Mouse (Mus musculus) cerebellum, postnatal 36 days (tissue): ENCODE data around the gene Dll3.

ENCODE experiments used
- DNase-seq, 2 experiments: peaks; one replicate each; pipeline ENCODE4 v3.0.0; 2021 to 2022; ENCODE audit warnings: mixed read lengths in 2 of 2

Dll3 gene

DNA sequence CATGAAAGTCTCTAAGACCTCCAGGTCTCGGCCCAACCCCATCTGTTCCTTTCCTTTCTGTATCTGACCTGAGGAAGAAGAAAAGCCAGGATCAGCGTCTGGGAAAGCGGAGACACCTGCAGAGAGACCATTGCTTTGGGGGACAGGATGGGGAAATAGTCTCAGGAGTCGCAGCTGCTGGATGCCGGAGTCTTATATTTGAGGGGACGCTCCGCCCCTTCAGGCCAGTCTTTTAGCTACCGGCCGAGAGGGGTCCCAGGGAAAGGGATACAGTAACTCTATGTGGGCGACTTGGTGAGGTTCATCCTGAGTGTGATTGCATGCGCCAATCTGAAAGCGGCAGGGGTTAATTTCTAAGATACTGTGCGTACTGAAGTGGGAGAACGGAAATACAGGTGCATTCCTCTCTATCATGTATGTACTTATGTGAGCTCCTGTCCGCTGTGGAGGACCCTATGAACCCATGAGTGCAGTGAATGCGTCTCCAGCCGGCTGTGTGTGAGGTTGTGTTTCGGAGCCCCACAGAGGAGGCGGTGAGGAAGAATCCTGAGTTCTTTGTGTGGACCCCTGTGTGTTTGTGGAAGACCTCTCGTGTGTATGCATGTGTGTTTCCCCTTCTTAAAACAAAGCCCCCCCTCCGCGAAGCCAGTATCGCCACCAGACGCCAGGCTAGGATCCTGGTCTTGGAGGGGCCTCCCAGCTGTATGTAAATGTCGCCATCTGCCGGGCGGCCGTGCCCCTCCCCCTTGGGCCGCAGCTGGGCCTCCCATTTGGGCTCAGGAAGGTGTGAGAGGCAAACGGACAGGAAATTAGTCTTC is at the start of gene Dll3:
Gene Dll3, minus strand, starts transcription at position 623 of the 818 bp plus-strand sequence.
- DNase-seq, result peak in 1 of 2 experiments; percentile 43

DNA sequence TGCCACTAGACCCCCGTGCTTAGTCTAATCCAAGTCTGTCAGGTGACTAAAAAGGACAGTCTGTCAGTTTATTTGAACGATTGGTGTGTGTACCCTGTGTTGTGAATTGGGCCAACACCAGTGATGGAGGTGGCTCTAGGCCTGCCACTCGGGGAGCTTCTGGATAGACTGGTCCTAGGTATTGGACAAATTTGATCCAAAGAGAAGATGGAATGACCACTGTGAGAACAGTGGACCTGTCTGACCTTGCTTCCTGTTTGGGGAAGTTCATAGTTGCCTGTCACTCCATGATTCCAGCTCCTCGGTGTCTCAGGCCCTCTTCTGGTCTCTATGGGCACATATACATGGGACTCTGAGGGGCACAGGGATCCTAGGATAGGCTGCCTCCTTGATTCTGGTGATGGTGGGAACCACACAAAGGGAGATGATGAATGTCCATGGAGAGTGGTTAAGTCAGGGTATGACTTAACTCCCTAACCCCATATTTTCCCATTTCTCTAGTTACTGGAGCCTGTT is 49.7 kb upstream of the Dll3 start:
- DNase-seq, result no peak

DNA sequence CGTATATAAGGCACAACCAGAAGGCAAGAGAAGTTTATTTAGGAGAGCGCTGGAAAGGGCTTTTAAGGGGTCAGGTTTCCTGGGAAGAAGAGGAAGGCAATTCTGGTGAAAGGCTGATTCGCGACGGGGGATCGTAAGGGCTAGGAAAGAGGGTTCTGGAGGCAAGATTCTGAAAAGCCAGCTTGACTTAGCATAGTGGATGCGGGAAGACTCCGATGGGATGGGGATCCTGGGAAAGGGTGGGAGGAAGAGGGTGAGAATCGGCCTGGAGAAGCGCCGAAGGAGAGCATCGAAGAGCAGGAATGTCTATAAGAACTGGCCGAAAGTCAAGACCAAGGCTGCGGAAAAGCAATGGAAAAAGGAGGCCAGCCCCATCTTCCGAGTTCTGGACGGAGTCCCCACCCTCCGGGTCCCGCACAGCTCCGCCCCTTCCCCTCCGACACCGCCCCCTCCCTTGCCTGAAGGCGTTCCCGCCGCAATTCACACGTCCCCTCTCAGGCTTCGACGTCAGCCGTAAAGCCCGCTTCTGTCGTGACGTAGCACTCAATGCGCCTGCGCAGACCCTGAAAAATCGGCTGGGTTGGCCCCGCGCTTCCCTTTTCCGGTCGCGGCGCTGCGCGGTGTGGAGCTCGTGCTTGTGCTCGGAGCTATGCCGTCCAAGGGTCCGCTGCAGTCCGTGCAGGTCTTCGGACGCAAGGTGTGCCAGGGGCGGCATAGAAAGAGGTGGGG is 48.3 kb upstream of the Dll3 start, which contains the start of gene Rps16:
Gene Rps16, plus strand, starts transcription at position 498 of the 729 bp plus-strand sequence.
- peak; percentile 97 to 98 for DNase-seq

DNA sequence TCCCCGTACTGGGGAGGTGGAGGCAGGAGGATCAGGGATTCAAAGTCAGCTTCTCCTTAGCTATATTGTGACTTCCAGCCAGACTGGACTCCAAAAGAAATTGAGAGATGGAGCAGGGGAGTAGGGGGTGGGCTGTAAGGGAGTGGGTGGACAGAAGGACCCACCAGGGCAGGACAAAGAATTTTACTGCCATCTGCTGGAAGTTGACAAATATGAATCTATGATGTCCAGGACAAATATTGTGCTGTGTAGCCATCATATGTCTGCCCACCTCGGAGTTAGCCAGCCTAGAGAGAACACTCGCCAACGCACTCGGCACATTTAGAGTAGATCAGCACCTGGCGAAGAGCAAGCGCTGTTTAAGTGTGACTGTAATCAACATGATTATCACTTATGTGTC is 46.6 kb upstream of the Dll3 start:
- DNase-seq, result no peak

DNA sequence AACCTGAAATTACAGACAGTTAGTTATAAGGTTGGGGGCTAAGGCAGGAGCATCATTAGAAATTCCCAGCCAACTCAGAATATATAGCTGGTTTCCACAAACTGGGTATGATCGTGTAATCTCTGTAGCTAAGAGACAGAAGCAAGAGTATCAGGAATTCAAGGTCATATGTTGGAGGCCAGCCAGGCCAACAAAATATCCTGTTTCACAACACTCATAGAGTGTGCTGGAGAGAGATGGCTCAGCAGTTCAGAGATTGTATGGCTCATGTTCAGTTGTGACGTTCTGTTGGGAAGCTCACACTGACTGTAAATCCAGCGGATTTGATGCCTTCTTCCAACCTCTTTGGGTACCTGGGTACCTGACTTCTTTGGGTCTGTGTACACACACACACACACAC is 45.7 kb upstream of the Dll3 start:
- DNase-seq, result no peak

DNA sequence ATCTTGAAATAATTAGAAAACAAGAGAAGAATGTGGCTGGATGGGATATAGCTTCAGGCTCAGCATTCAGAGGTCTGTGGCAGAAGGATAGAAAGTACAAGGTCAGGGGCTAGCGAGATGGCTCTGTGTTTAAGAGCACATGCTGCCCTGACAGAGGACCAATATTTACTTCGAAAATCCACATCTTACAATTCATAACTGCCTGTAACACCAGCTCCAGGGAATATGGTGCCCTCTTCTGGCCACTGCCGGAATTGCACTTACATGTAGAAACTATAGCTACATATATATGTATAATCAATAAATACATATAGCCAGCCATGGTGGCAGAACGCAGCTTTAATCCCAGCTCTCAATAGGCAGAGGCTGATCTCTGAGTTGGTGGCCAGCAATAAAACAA is 42.6 kb upstream of the Dll3 start:
- peak; percentile 73 to 77 for DNase-seq

DNA sequence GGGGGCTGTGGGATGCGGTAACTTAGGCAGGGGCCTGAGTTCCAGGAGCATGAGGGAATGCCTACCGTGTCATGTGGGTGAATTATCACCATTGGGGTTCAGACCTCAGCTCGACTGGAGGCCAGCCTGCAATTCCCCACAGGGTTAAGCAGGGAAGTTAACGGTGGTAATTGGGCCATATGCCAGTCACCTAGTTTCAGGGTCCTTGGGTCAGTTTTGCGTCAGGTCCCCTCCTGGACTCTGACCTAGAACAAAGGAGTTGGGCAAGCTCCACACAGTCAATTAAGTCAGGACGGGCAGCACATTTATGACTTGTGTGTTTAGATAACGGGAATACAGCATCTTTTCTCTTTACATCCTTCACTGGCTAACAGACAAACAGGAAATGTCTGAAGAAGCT is 39.3 kb upstream of the Dll3 start:
- no peak for DNase-seq

DNA sequence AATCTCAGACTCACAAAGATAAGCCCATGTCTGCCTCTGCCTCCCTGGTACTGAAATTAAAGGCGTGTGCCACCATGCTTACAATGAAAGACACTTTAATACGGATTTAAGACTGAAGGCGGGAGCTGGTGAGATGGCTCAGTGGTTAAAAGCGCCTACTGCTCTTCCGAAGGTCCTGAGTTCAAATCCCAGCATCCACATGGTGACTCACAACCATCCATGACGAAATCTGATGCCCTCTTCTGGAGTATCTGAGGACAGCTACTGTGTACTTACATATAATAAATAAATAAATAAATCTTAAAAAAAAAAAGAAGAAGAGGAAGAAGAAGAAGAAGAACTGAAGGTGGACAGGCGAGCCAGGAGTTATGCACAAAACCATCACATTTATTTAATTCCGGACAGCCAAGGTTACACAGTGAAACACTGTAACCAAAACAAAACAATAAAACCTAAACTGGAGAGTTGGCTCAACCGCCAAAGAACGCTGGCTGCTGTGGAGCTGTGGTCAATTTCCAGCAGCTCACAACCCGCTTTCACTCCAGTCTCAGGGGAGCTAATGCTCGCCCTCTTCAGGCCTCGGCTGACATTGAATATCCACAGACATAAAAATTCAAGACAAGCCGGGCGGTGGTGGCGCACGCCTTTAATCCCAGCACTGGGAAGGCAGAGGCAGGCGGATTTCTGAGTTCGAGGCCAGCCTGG is 37.3 kb upstream of the Dll3 start:
- DNase-seq, result peak; percentile 28 to 37

DNA sequence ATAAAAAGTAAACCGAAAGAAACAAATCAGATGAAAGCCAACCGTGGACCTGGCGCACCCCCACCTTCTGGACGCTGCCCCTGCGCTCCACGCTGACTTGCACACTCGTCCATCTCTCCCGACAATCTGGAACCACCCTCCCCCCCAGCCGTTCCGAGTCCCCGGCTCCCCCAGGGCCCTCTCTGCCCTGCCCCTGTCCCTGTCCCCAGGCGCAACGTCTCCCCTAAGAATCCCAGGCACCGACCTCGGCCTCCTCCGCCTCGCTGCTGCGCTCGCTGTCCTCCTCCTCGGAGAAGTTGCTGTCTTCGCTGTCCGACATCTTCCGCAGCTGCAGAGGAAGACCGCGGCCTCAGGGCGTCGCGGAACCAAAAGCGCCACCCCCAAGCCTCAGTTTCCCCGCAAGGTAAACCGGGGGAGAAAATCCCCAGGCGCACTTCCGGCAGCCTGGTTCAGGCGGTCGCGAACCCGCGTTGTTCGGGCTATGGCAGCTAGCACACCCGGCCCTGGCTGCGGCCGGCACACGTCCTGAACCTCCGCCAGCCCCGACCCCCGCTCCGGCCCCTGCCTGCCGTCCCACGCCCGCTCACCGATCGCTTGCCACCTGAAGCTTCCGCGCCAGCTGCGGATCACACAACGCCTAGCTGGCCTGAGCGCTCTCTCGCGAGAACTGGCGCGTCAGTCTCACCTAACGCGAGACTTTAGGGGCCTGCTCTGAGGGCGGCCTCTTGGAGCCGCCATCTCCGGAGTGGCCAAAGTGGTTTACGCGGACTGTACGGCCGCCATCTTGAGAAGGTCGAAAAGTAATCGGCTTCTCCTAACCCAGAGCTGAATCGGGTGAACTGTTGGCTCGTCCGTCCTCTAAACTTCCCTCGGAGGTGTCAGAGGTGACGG is 36.3 kb upstream of the Dll3 start, which contains the start of gene Supt5:
Gene Supt5, minus strand, starts transcription at position 639 of the 891 bp plus-strand sequence.
- peak; percentile 95 to 96 for DNase-seq

DNA sequence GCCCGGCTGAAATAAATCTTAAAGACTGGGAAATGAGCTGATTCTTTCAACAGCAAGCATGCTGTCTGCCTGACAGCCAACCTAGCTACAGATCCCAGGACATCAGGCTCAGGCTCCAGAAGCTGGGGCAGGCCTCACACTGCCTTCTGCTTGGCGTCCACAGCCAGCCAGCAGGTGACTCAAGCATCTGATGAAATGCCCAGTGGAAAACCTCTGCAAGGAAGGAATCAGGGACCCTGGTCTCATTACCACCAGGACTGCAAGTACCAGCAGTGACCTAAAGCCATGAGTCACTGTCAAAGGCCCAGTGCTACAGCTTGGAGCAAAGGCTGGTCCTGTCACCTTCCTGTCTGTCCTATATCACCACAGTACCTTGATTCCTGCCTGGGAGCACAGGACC is 33.4 kb upstream of the Dll3 start:
- DNase-seq, result no peak

DNA sequence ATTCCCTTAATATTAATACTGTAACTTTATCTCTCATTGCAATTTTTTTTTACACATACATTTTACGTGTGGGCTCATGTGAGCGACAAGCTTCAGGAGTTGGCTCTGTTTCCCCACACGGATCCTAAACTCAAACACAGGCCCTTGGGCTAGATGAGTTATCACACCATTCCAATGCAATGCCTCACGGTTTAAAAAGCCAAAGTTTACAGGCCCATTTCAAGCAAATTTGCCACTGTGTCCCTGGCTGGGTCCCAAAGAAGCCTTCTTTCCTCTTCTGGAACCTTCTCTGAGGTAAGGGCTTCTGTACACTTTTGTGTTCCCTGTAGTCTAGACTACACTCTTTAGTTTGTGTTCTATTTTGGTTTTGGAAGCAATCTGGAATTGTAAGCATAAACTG is 32.5 kb upstream of the Dll3 start:
- DNase-seq, result no peak

DNA sequence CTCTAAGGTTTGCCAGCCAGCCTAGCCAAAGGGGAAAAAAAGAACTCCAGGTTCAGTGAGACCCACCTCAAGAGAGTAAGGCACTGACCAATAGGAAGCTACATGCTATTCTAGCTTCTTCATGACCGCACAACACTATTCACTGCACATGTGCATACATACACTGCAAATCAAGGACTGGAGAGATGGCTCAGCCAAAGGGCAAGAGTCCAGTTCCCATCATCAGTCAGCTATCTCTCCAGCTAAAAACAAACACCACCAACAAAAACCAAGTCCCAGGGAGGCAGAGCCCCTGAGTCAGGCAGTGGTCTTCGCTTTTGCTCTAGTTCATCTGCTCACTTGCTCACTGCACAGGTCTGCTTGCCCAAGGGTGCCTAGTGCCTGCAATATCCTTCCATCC is 26.2 kb upstream of the Dll3 start:
- no peak for DNase-seq

DNA sequence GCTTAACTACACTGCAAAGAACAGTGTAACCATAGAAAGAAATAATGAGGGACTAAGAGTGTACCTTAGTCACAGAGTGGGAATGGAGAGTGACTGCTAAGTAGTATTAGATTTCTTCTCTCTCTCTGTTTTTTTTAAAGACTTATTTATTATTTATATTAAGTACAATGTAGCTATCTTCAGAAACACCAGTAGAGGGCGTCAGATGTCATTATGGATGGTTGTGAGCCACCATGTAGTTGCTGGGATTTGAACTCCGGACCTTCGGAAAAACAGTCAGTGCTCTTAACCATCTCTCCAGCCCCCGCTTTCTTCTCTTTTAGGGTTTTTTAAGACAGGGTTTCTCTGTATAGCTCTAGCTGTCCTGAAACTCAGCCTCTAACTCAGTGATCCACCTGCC is 24.4 kb upstream of the Dll3 start:
- no peak for DNase-seq

DNA sequence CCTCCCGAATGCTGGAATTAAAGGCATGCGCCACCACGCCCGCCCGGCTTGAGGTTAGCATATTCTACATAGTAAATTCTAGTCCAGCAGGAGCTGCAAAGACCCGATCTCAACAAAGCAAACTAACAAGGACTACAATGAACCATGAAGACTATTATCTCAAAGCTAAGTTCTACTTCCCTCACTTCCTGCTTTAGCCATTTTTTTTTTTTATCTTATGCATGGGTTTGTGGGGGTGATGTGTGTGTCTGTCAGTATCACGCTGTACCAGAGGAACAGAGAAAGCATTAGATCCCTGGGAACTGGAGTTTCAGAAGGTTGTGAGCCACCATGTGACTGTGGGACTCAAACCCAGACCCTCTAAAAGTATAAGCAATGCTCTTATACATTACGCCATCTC is 23.3 kb upstream of the Dll3 start:
- DNase-seq, result no peak

DNA sequence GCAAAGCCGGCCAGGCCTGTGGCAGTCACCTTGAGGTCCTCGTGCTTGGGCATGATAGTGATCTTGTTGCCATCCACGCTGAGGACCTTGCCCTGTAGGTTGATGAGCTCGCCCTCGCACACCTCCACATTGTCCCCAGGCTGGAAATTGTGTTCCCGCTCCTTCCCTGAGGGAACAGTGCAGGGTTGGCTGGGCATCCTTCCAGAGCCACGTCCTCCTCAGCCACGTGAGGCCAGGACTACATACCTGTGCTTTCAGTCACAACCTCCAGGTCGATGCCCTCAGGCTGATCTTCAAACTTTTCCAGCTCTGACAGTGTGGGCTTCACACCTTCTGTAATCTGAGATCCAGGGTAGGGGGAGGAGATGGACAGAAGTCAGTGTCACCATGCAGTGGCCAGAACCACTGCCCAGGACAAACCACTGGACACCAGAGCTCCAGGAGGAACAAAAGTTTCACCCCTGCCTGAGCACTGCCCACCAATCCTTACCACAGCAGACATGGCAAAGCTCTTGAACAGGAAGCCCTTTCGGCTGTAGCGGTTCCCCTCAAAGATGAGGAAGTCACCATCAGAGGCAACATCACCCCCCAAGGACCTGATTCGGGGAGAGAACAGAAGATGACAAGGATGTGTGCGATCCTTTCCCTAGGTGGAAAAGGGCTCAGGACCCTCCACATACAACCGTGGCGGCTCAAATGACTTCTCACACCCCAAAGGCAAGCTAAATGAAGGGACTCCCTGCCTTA is 20.1 kb upstream of the Dll3 start:
- no peak for DNase-seq

DNA sequence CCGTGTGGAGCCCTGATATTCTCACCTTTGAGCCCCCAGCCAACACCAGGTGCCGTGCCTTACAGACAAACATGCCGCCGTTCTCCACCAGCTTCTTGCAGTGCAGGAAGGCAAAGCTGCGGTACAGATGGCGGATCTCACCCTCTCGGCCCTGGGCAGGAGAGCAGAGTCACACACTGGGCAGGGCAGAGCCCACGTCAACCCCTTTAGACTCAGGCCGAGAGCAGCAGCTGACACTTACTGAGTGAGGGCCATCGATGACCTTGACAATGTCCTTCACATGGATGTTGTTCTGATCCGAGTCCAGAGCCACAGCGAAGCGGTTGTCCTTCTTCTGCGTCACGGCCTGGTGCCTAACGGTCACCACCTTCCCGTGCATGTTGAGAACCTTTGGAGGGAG is 16.7 kb upstream of the Dll3 start:
- DNase-seq, result no peak

DNA sequence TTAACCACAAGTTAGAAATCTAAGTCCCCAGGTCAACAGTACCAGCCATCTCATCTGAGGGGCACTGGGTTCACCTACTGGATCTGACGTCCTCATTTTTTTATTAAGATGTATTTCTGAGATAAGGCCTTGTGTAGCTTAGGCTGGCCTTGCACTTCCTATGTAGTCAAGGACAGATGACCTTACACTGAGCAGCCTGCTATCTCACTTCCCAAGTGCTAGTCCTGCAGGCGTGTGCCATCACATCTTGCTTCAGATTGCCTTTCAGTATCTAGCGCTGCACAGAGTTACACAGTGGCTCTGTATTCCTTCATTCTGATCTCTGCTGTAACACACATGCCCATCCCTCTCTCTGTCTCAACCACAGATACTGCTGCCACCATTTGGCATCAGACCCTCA is 16.0 kb upstream of the Dll3 start:
- DNase-seq, result no peak

DNA sequence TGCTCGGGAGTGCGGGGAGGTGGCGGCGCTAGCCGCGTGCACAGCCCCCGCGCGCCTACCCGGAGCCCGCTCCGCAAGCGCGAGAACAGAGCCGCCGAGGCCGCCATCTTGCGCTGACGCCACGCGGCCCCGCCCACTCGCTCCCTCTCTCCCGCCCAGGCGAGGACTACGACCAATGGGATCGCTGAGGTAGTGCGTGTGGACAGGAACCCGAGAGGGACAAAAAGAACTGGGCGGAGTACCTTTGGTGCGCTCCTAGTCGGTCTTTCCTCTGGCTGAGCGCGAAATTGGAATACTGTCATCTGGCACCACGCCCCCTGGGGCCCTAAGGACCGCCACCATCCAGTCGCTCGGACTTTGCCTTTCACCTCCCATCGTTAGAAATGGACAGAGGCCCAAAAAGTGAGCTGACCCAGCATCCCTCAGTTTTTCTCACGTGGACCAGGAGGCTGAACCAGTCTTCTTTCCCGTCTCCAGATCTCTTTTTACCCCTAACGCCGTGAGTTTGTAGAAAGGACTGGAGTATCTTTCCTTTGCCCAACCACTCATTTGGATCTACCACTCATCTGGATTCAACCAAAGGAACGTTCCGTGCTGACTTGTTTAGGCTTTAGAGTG is 10.0 kb upstream of the Dll3 start, which contains the start of gene Timm50:
Gene Timm50, minus strand, starts transcription at position 147 of the 618 bp plus-strand sequence.
- peak; percentile 99 for DNase-seq

DNA sequence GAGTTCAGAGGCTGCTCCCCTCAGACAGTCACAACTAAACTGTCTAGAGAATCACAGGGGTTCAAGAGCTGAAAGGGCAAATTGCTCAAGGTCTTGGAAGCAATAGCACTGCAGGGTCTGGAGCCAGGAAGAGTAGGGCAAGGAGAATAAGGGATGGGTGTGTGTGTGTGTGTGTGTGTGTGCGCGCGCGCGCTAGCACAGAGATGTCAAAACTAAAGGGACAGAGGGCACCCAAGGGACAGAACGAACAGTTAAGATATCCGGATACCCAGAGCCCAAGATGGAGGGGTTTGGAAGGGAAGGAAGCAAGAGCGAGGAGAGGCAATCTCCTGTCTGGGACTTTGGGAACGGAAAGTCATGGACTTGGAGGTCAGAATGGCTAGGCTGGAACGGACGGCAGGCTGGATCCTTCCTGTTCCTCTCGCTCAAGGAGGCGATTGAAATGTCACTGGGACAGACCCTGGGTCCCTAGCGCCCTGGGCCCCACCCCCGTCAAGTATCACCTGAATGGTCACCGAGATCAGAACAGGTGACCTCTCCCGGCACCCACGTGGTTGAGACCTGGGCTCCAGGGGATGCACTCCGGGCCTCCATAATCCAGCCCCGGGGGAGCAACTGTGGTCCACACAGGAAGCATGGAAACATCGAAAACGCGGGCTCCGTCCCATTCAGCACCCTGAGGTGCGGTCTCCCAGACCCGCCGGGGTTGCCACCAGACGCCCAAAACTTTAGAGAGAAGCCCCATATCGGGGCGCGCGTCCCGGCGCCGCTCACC is 9.3 kb upstream of the Dll3 start:
- DNase-seq, result no peak

DNA sequence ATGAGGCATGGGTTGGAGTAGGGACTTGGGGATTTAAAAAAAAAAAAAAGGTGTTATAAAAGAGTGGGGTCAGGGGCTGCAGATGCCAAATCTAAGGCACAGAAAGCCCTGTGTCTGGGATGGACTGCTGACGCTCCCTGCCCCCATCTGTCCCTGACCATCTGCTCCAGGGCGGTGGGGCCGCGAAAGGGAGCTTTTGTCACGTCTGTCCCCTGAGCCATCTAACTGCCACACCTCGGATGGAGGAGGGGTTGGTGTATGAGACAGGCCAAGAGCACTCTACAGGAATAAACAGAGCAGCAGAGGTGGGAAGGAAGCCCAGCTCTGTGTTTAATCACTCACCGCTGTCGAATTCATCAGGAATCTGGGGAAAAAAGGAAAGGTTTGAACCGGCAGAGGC is 7.7 kb upstream of the Dll3 start:
- no peak for DNase-seq
